Mouse (Mus musculus) adrenal gland, postnatal 4 days (tissue): ENCODE results near the gene Scaf8. TPM values are rescaled to one million over a fixed set of nuclear protein-coding genes. Genes with fewer than 3 reads are reported as not detected.
"Not testable (repeated sequence)": the region's sequence is repeated elsewhere in the genome, so short reads cannot be mapped to it uniquely, and the experiment has no call there.

ENCODE experiments used
- DNase-seq, 2 experiments: peaks; one replicate each; pipeline ENCODE4 v3.0.0; 2021 to 2022; ENCODE audit warnings: low spot score in 2 of 2, mixed read lengths in 2 of 2
- long read RNA-seq, 2 experiments: library from polyadenylated mRNA; stranded (forward); transcript quantifications; one replicate each; pipeline ENCODE4 v2.0.0; 2021
- total RNA-seq, 2 experiments: library from RNA; stranded (reverse); gene quantifications; 2 replicates each; pipeline ENCODE4 v1.2.3; 2021

Gene Scaf8
- 10 to 100 TPM; 57.3 to 60.4 TPM for total RNA-seq
- long read RNA-seq, experiment 1, full-length matches to known transcripts: 3 of 12 reads
- long read RNA-seq, experiment 1, partial matches to known transcripts: 1 of 12 reads
- long read RNA-seq, experiment 1, other reads (novel, unspliced or antisense): 8 of 12 reads
- long read RNA-seq, experiment 2, full-length matches to known transcripts: 1 of 8 reads
- long read RNA-seq, experiment 2, partial matches to known transcripts: 4 of 8 reads
- long read RNA-seq, experiment 2, other reads (novel, unspliced or antisense): 3 of 8 reads

DNA sequence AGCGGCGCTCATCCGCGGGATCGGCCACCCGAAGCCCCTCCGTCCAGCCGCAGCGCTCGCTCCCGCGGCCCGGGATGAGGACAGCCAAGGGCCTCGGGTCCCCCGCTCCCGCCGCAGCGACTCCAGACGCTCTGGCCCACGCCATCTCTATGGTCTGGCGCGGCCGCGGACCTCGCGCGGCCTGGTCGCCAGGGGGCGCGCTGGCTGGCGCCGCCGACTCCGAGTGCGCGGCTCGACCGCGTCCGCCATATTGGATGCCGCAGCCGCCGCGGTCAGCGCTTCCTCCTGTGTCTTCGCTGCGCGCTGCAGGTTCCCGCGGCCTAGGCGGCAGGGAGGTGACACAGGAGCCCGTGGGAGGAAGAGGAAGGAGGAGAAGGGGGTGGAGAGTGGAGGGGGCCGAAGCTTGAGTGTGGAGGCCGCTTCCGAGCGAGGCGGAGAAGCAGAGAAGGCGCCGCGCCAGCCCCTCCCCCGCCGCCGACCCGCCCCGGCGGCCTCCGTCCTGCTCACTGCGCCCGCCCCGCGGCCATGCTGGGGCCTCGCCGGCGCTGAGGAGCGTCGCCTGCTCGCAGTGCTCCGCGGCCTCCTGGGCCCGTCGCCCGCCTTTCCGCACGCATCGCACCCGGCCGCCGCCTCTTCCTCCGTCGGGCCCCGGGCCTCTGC, at the start of gene Scaf8:
Scaf8 (plus strand) TSS at position 253 of the 660 bp plus-strand sequence.
- peak; percentile 86 to 92 for DNase-seq

DNA sequence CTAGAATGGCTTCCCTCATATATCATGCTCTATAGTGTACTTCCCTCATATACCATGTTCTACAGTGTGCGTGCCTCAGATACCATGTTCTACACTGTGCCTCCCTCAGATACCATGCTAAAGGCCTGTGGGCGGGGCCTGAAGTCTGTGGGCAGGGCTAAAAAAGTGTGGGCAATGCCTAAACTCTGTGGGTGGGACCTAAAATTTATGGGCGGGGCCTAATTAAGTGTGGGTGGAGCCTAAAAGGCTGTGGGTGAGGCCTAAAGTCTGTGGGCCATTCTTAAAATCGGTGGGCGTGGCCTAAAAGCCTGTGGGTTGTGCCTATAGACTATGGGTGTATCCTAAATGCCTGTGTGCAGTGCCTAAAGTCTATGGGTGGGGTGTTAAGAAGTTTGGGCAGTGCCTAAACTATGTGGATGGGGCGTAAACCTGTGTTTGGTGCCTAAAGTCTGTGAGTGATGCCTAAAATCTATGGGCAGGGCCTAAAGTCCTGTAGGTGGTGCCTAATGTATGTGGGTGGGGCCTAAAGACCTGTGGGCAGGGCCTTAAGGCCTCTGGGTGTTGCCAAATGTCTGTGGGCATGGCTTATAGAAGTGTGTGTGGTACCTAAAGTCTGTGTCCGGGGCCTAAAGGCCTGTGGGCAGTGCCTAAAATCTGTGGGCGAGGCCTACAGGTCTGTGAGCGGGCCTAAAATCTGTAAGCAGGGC, 39.5 kb upstream of the Scaf8 start:
- no peak for DNase-seq

DNA sequence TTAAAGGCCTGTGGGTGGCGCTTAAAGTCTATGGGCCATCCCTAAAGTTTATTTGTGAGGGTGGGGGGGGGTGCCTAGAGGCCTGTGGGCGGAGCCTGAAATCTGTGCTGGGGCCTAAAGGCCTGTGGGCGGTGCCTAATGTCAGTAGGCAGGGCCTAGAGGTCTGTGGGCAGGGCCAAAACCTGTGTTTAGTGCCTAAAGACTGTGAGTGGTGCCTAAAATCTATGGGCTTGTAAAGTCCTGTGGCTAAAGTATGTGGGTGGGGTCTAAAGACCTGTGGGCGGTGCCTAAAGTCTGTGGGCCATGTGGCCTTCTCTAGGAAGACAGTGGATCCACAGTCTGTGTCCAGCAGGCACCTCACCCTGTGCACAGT, 38.9 kb upstream of the Scaf8 start:
- DNase-seq: no peak

DNA sequence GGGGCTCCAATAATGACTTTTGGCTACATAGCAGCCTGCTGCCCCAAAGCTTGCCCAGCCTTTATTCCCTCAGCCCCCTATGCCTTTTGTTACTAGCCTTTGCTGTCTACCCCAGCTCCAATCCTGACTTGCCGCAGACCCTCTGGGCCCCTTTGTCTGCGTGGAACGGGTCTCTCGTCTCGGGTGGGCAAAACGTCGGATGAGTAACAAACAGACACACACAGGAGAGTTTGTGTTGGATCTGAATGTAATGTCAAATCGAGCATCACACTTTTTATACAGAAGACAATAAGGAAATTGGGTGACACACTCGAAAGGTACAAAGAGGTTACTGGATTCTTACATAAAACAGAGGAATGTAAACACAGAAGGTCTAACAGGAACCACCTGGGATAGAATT, 36.8 kb upstream of the Scaf8 start:
- not testable (repeated sequence) for DNase-seq

DNA sequence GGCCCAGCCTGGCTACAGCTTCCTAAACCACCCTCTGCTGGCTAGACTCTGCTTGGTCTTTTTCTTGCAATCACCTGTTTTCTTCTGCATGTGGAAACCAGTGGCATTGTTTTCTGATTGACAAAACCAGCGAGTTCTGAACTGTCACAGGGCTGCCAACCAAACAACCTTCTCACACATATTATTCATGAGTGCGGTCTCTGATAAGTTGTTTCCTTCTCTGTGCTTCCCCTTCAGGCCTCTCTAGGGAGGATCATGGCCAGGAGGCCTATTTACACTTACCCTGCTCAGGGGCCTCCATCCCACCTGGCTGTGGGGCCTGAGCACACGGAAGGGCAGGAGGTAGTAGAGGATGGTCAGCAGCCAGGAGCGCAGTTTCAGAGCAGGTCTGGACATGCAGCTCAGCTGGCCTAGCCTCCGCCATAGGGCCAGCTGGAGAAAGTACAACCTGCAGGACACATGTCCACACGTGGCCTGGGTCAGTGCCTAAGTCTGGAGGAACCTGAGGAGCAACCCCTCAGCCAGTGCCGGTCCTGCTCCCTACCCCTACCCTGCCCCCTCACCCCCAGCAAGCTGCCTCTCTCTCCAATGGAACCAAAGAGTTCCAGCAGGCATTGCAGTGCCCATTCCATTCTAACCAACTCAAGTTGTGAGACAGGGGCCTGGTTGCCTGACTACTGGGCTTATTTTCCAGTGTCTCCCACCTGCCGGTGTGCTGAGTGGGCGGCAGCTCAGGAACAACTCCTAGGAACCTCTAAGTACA, 34.0 kb upstream of the Scaf8 start:
- DNase-seq: not testable (repeated sequence)

DNA sequence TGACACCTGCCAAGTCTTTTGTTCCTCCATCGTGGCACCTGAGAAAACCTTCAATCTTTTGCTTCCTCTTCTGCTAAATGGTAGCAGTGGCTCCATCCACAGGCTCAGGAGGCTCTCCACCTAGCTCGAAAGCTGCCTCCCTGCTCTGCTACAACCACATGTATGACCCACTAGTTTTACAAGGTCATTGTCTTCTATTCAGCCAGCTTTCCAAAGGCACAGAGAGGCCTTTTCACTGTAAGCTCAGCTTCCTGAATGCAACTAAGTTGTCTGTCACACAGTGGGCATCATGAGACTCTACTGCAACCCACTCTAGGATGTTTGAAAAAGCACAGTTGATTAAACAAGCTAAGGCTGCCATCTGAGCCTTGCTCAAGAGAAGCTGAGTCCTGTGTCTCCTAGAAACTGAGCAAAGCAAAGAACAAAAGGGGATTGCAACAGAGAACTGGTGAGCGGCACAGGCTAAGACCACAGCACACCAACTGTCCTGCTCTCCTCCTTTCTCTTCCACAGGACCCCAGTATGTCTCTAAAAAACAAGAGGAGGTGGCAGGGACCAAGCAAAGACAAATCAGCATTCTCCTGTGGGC, 33.2 kb upstream of the Scaf8 start:
- not testable (repeated sequence) for DNase-seq

DNA sequence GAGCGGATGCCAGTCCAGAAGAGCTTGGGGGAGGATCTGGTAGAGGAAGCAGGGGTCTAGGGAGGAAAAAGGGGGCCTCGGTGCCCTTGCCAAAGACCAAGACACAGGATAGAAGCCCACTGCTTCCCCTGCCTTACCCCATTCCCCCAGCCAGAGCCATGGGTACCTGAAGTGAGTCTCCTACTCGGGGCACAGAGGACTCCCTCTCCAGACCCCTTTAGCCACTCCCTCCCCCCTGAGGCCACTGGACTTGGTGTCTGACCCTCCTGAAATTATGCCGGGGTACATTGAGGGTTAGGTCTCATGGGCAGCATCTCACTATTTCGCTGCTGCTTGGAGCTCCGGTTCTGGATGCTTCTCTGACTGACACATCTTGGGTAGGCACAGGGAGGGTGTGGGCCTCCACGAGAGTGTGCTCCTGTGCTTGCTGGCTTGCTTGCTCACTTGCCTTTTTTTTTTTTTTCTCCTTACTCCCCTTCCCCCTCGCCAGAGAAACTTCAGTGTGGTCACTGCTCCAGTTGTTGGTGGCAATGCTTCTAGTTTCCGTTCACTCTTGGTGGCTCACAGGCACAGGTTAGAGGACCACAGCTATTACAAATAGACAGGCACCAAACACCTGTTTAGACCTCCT, 32.5 kb upstream of the Scaf8 start:
- peak in 1 of 2 experiments; percentile 36 for DNase-seq

DNA sequence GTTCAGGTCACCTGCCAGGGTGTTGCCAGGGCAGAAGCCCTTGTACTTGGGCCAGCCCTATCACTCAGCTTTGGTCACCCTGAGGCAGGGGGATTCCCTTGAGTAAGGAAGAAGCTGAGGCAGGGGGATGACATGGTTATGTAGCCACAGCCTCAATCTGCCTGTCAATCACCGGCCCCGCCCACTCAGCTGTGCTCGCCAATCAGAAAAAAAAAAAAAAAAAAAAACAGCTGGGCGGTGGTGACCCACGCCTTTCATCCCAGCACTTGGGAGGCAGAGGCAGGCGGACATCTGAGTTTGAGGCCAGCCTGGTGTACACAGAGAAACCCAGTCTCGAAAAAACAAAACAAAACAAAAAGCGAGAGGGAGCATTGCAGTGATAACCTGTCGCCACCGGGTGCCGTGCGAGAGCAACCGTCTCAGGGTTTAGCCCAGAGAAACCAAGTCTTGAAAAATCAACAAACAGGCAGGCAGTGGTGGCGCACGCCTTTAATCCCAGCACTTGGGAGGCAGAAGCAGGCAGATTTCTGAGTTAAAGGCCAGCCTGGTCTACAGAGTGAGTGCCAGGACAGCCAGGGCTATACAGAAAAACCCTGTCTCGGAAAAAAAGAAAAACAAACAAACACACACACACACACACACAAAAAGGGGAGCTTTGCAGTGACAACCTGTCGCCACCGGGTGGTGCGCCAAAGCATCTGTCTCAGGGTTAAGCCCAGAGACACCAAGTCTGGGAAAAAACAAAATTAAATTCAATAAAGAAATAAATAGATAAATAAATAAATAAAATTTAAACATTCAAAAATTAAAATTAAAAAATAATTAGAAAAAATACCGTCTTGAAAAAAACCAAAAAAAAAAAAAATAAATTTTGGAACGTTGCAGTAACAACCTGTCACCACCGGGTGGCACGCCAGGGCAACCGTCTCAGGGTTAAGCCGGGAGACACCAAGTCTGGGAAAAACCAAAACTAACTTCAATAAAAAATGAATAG, 31.7 kb upstream of the Scaf8 start:
- DNase-seq: peak in 1 of 2 experiments; percentile 23

DNA sequence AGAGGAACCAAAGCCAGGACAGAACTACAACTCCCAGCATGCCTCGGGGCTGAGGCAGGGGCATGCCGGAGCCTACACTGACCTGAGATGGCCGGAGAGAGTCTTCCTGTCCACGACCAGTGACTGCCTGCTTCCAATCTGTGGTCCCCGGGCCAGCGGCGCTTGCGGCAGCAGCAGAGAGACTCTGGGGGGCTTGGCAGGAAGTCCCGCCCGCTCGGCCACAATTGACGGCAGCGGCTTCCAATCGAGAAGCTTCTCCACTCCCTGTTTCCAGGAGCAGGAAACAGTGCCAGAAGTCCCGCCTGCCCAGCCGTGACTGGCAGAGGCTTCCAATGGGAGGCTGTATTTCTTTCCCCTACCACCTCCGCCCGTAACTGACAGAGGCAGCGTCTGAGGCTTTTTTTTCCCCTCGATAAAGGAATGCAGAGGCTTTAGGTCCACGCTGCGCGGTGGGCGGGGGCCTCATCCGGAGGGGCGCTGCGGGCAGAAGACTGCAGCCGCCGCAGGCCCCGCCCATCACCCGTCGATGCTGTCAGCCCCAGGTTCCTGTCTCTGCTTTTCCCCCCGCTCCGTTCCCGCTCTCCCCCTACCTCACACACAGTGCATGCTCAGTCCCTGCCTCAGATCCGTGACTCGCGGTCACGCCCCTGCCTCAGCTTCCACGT, 30.8 kb upstream of the Scaf8 start:
- peak; percentile 74 to 79 for DNase-seq

DNA sequence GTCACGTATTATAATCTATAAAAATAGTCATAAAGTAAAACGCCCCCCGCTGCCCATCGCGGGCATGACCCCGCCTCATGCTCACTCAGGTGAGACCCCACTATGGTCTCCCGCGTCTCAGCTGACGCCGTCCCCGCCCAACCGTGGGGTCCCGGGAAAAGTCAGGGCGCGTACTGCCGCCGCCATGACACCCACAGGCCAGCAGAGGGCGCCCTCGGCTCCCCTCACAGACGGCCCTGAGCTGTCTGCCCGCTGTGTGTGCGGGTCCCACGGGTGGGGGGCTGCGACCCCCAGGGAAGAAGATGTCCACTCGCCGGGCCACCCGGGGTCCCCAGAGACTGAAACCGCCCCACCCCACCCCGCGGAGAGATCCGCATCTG, 30.2 kb upstream of the Scaf8 start:
- peak; percentile 48 to 57 for DNase-seq

DNA sequence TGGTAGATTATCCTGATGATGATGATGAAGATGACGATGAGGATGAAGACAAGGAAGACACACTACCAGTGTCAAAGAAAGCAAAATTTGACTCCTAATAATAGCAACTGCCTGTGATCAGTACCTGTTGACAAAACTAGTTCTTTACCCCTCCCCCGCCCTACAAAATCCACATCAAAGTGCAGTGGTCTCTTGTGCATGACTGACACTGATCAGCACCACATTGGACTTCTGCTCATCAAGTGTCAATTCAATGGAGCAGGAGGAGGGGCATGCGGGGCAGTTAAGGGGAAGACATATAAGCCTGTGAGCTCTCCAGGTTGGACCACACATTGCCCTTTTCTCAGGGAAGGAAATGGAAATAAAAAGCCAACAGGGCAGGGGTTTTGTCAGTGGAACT, 29.6 kb upstream of the Scaf8 start:
- DNase-seq: no peak

DNA sequence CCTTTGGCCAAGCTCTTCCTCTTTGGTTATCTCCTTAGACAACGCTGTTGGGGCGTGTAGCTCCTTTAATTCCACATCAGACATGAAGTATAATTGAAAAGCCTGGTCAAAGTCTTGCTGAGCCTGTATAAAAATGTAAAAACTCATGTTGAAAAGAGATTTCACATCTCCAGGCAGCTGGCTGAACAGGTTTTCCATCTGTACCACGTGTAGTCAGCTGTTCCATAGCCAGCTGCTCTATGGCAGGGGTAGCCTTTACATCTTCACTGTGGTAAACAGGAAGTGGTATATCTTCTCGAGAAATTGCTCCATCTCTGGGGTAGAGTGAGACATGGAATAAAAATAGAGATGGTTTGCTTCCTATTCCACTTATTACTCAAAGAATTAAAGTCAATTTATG, 22.1 kb upstream of the Scaf8 start:
- DNase-seq: no peak

DNA sequence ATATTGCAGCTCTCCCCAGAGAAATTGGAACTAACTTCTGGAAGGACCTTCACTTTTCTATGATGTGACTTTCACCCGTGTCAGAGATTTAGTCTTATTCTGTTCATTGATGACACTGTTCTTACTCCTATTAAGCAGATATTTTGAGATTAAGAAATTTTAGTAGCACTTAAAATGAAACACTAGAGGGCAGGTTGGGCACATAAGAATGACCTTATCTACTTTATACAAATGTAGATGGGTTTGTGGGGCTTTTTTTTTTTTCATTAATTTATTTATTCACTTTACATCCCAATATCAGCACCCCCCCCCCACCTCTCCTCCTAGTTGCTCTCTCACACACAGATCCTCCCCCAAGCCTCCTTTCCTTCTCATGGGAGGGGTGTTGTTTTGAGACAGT, 15.5 kb upstream of the Scaf8 start:
- not testable (repeated sequence) for DNase-seq

DNA sequence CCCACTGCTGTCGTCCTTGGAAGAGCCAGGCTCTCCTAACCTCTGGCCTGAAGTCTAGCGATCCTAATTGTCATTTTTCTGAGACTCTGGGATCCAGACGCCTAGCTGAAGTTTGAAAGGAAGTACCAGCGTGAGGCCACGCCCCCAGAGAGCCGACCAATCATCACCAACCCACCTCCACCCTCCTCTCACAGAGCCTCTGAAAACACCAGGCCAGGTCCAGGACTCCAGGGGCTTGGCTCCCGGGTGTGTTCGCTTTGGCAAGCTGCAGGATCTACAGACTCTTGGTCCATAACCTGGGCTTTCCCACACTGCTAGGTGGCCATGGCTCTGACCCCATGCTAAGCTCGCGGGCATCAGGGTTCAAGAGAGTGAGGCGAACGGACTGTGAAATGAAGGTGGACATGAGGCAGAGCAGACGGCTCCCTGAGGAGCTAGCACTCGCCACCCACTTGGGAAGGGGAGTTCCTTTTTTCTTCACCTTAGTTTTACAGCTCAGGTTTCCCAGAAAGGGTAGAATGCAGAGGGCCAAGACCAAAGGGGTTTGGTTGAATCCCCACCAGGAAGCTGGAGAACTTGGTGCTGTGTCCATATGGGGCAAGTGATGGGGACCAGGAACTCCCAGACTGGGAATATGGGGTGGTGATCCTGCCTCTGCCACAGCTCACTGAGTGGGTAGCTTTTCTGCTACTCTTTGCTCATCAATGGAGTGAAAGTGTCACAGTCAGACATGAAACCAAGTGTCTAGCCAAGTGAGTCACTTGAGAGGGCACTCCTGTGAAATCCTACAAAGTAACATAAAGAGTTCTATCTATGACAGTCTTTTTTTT, 12.2 kb upstream of the Scaf8 start:
- peak; percentile 37 to 38 for DNase-seq

DNA sequence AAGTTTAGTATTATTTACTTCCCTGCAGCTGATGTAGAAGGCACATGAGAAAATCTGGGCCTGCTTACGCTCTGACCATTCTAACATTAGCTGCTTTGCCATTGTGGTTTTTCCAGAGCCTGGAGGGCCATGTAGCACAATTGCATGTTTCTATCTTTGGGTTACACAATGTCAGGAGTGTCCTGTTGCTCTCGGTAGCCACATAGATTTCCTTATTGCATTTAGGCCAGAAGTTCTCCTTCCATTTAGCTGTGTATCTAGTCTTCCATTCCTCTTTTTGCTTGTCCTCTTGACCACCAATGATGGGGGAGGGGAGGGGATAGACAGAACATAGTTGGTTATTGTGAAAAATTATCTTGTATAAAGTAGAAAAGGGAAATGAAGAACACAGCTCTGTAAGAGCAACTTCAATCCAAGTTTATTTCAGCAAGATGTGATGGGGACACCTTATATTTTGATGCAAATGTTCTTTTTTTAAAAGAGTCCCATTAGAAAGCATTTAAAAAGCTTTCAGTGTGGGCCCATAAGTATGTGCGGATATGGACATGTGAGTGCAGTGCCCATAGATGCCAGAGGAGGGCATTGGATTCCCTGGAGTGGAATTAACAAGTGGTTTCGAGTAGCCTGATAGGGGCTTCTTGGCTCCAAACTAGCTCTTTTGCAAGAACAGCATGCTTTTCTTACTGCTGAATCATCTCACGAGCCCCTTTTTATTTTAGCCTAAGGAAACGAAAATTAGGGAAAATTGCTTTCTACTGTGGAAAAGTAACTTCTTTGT, 10.4 kb upstream of the Scaf8 start:
- DNase-seq: no peak

DNA sequence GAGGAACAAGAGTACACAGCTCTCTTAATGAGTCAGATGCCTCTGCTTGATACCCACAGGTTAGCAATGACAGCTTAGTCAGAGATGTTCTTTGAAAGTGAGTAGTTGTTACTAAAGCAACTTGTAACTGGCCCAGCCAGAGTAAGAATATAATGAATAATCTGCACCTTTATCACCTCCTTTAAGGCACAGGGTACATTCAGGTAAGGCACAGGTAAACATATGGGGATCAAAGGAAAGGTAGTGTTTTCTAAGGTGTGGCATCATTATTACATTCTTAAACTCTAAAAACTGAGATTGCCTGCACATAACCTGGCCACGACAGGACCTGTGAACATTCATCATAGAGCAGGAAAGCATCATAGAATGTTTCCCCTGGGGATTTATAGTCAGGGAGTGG, 9.8 kb upstream of the Scaf8 start:
- no peak for DNase-seq

DNA sequence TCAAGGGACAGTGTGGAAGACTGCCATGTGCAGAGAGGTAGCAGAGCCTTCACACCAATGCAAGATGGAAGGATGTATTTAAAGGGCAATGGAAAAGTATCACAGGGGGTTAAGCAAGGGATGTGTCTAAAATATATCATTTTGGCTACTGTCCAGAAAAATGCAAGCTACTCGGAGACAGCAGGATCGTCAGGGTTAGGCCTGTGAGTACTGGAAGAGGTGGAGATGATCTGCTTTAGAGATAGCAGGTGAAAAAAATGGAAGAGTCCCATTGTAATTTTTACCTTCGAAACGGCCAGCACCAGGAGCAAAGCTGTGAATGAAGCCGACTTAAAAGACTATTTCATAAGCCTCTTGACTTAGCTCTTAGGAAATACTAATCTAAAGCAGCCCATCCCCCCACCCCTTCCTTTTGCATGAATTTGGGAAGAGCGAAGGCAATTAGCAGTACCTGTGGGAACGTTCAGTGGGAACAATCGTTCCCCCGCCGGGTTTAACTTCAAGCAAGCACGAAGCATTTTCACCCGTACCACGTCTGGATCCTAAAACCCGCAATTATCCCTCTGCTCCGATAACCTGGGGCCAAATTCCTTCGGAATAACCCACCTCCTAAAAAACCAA, 925 bp upstream of the Scaf8 start:
- no peak for DNase-seq
